Mouse (Mus musculus): Measurements from ENCODE around the gene Satb1.

DNA sequence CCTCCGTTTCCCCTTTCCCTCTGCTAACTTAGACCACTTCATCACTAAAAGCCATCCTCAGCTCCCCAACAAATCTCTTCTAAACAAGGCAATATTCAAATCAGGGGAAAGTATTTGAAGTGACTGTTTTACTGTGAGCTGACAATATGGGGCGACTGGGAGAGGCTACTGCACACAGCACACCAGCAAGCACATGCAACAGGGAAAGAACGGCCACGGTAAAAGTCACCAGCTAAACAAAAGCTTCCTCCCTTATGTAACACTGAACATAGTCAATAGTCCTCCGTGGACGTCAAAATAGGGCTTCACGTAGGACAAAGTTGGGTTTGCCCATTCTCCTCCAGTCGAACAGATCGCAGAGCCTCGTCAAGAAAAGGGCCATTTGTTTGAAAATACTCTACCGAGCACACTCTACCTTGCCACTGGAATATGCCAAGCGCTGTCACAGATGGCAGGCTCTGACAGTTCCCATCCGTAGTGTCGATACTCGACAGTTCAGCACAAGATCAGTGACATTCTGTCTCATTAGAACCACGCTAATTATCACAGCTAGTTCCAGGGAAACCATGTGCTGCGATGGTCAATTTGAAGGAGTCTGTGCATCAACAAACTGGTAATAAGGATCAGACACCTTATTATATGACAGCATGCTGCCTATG is 72.0 kb downstream of the Satb1 start:
- no peak for TF ChIP-seq CTCF (IDR thresholded peaks at IDR 0.05; ENCODE audit: low read depth)
- no peak for TF ChIP-seq EP300 (IDR thresholded peaks at IDR 0.05; ENCODE audit: low read depth)

Data from heart, postnatal 0 days (tissue).